34 mouse cellular contexts compared by ENCODE assay signal in genomic region chr10:95719472-95719871, GRCm38 (mm10). TPM values are rescaled to one million over a fixed set of nuclear protein-coding genes. Genes with fewer than 3 reads are reported as not detected.
DNase-seq lines count a peak whose midpoint lies in the region; ATAC-seq and TF ChIP-seq lines count a peak whose summit lies in the region.
"Had no signal": no experiment of that assay in that cellular context is flagged by ENCODE, and none has a peak within 500 bp of the region (broad histone marks: within the 10 kb centered on the region; RNA-seq: fewer than 3 reads in every experiment).

No protein-coding gene starts in this region.

- peak; percentile 40; the same call in 1 of the 2 replicates for ATAC-seq in intestine, postnatal 0 days
- ATAC-seq in intestine, embryonic 16.5 days, result no peak
- ATAC-seq in liver, embryonic 12.5 days, result peak; percentile 58
- ATAC-seq: activated CD4-positive, CD25-positive, alpha-beta regulatory T cell, adult 4 months; forebrain, embryonic 15.5 days; inflammation-experienced regulatory T-cells, adult 6 months; Patski had no signal

- H3K4me1 ChIP-seq in intestine, postnatal 0 days (replicated peaks; ENCODE audit: control insufficient read depth, insufficient read depth, low read length), result 0 out of 2 replicates have a peak, but pooled peaks cover 4% of the 10 kb centered on the region
- 0 out of 2 replicates have a peak, but pooled peaks cover 7% of the 10 kb centered on the region for H3K4me1 ChIP-seq in intestine, embryonic 16.5 days (ENCODE audit: control insufficient read depth, insufficient read depth, low read length)
- H3K4me1 ChIP-seq in liver, embryonic 12.5 days, result peaks cover 44% of the 10 kb centered on the region
- H3K4me1 ChIP-seq: forebrain, embryonic 15.5 days; hindbrain, embryonic 15.5 days; midbrain, embryonic 12.5 days; neural tube, embryonic 12.5 days had no signal

- no peak overlapping the region for H3K4me3 ChIP-seq in intestine, postnatal 0 days (ENCODE audit: low read depth, low read length)
- no peak overlapping the region for H3K4me3 ChIP-seq in intestine, embryonic 16.5 days (ENCODE audit: low read length)
- no peak overlapping the region for H3K4me3 ChIP-seq in liver, embryonic 12.5 days
- H3K4me3 ChIP-seq: forebrain, embryonic 15.5 days; hindbrain, embryonic 15.5 days; midbrain, embryonic 12.5 days; myocyte; neural tube, embryonic 12.5 days had no signal

- H3K27ac ChIP-seq in intestine, postnatal 0 days (ENCODE audit: low read depth, low read length), result no peak overlapping the region
- no peak overlapping the region for H3K27ac ChIP-seq in intestine, embryonic 16.5 days (ENCODE audit: low read length)
- H3K27ac ChIP-seq in liver, embryonic 12.5 days, result no peak overlapping the region
- H3K27ac ChIP-seq: forebrain, embryonic 15.5 days; hindbrain, embryonic 15.5 days; midbrain, embryonic 12.5 days; neural tube, embryonic 12.5 days had no signal

- 72% methylated on average over 6 of the region's 6 CpGs for WGBS in intestine, postnatal 0 days
- whole genome bisulfite sequencing in intestine, embryonic 16.5 days, result 76% methylated on average over 6 of the region's 6 CpGs
- 39% methylated on average over 6 of the region's 6 CpGs for WGBS in liver, embryonic 12.5 days (ENCODE audit: insufficient replicate concordance)

- TF ChIP-seq CTCF in intestine, postnatal 0 days (IDR thresholded peaks at IDR 0.05; ENCODE audit: low read depth), result no peak

- no peaks in the 10 kb centered on the region for H3K27me3 ChIP-seq in intestine, postnatal 0 days (replicated peaks; ENCODE audit: control insufficient read depth, insufficient read depth, low read length)
- no peaks in the 10 kb centered on the region for H3K27me3 ChIP-seq in intestine, embryonic 16.5 days (replicated peaks; ENCODE audit: control insufficient read depth, insufficient read depth, low read length)
- H3K27me3 ChIP-seq in liver, embryonic 12.5 days (replicated peaks), result no peaks in the 10 kb centered on the region
- H3K27me3 ChIP-seq: forebrain, embryonic 15.5 days; hindbrain, embryonic 15.5 days; midbrain, embryonic 12.5 days; neural tube, embryonic 12.5 days; Patski had no signal

- H3K36me3 ChIP-seq in intestine, postnatal 0 days (ENCODE audit: control insufficient read depth, insufficient read depth), result no peaks in the 10 kb centered on the region
- H3K36me3 ChIP-seq in intestine, embryonic 16.5 days (ENCODE audit: control insufficient read depth, insufficient read depth, low read length), result no peaks in the 10 kb centered on the region
- no peaks in the 10 kb centered on the region for H3K36me3 ChIP-seq in liver, embryonic 12.5 days
- H3K36me3 ChIP-seq: forebrain, embryonic 15.5 days; hindbrain, embryonic 15.5 days; midbrain, embryonic 12.5 days; neural tube, embryonic 12.5 days had no signal

- H3K4me2 ChIP-seq in intestine, postnatal 0 days (replicated peaks; ENCODE audit: low read depth), result no peak overlapping the region
- no peak overlapping the region for H3K4me2 ChIP-seq in intestine, embryonic 16.5 days (ENCODE audit: low read depth, low read length)
- no peak overlapping the region for H3K4me2 ChIP-seq in liver, embryonic 12.5 days
- H3K4me2 ChIP-seq: forebrain, embryonic 15.5 days; hindbrain, embryonic 15.5 days; lung, embryonic 14.5 days; midbrain, embryonic 12.5 days; neural tube, embryonic 12.5 days had no signal

- peak; percentile 97 for DNase-seq in R1 (ENCODE audit: low read depth, low spot score)
- DNase-seq in cerebellum, postnatal 4 days (ENCODE audit: low spot score in 2 of 2), result no peak
- DNase-seq in urinary bladder, postnatal 36 days (ENCODE audit: low spot score in 2 of 2), result no peak
- no peak for DNase-seq in embryo, embryonic 11 days
- DNase-seq: adrenal gland, adult 2 months; adrenal gland, postnatal 36 days; B cell, adult 2 months; cerebellum, adult 18-20 months; cerebellum, postnatal 14 days; gastrocnemius, postnatal 36 days; kidney, adult 2 months; lung, embryonic 14.5 days; right cerebral cortex, adult 18-20 months; spleen, adult 18-20 months; thymus, postnatal 14 days had no signal

- H3K9me3 ChIP-seq in intestine, postnatal 0 days (ENCODE audit: control insufficient read depth), result no peaks in the 10 kb centered on the region
- H3K9me3 ChIP-seq in intestine, embryonic 16.5 days (ENCODE audit: control insufficient read depth, low read length), result no peaks in the 10 kb centered on the region
- no peaks in the 10 kb centered on the region for H3K9me3 ChIP-seq in liver, embryonic 12.5 days (replicated peaks)
- H3K9me3 ChIP-seq: forebrain, embryonic 15.5 days; hindbrain, embryonic 15.5 days; midbrain, embryonic 12.5 days; neural tube, embryonic 12.5 days had no signal

- no peak overlapping the region for H3K9ac ChIP-seq in intestine, postnatal 0 days (ENCODE audit: low read depth, low read length)
- no peak overlapping the region for H3K9ac ChIP-seq in intestine, embryonic 16.5 days (ENCODE audit: low read depth, low read length)
- H3K9ac ChIP-seq in liver, embryonic 12.5 days, result no peak overlapping the region
- H3K9ac ChIP-seq: forebrain, embryonic 15.5 days; hindbrain, embryonic 15.5 days; lung, embryonic 14.5 days; midbrain, embryonic 12.5 days; neural tube, embryonic 12.5 days had no signal

RNA-seq across cellular contexts. Expression of gene Anapc15-ps, which starts 46.2 kb away (rescaled TPM):
- not detected in 2 replicates for polyA plus RNA-seq in intestine, postnatal 0 days (2015; fragmentation: Nextera tagmentation; extraction: Ambion mirVana)
- polyA plus RNA-seq in intestine, embryonic 16.5 days (2015; fragmentation: Nextera tagmentation; extraction: Ambion mirVana), result not detected in 2 replicates
- not detected in 2 replicates for polyA plus RNA-seq in liver, embryonic 12.5 days (2016; fragmentation: Nextera tagmentation; extraction: Ambion mirVana)
- polyA plus RNA-seq: activated CD4-positive, CD25-positive, alpha-beta regulatory T cell, adult 4 months; adrenal gland, adult 2 months; embryonic facial prominence, embryonic 11.5 days; forebrain, embryonic 15.5 days; heart, postnatal 0 days; hindbrain, embryonic 15.5 days; inflammation-experienced regulatory T-cells, adult 6 months; kidney, adult 2 months; kidney, embryonic 16.5 days; large intestine, adult 2 months; limb, embryonic 11.5 days; liver, adult 2 months; lung, embryonic 14.5 days; midbrain, embryonic 12.5 days; midbrain, postnatal 0 days; neural tube, embryonic 12.5 days; stomach, embryonic 16.5 days had no signal
